Mouse (Mus musculus): Measurements from ENCODE around the gene Tmem130. TPM values are rescaled to one million over a fixed set of nuclear protein-coding genes. Genes with fewer than 3 reads are reported as not detected.
"Not testable (repeated sequence)": the region's sequence is repeated elsewhere in the genome, so short reads cannot be mapped to it uniquely, and the experiment has no call there.

The Tmem130 gene
- polyA plus RNA-seq, 1 experiment = 0.06 TPM

DNA sequence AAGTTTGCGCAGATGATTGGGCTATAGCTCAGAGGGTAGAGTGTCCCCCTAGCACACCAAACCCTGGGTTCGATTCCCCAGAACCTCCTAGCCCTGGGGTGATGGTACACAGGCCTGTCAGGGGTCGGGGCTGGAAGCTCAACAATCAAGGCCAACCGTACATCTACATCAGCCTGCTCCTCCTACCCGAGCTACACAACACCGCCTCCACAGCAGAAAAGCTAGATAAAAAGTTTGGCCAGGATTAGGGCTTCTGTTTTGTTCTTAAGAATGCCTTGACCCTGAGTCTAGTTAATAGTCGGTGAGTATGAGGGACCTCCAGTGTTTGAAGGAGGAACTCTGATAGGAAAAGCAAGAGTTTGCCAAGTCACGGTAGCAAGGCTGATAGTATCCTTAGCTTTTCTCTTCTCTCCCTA lies 7.5 kb upstream of the Tmem130 start:
- Histone ChIP-seq H3ac (ENCODE audit: control insufficient read depth, insufficient read length) (peak overlapping the region; percentile 84), H3K36me3 (ENCODE audit: control insufficient read depth, insufficient read depth) (peaks cover 8% of the 10 kb centered on the region)
- TF ChIP-seq USF1 (IDR thresholded peaks at IDR 0.05; ENCODE audit: low read depth) (no peak), POLR2AphosphoS2 (IDR thresholded peaks at IDR 0.05; ENCODE audit: insufficient read length, low read depth) (no peak), TCF3 (IDR thresholded peaks at IDR 0.05; ENCODE audit: insufficient read length, low read depth) (no peak), MYOD1 (IDR thresholded peaks at IDR 0.05; ENCODE audit: control insufficient read depth in 1 of 3, insufficient read length in 2 of 3, low read depth in 2 of 3) (no peak), MYOG (IDR thresholded peaks at IDR 0.05; ENCODE audit: control insufficient read depth in 1 of 3, insufficient read depth in 1 of 3, insufficient read length in 2 of 3, low read depth in 2 of 3) (no peak), REST (IDR thresholded peaks at IDR 0.05; ENCODE audit: insufficient read depth, insufficient read length) (no peak), MAX (IDR thresholded peaks at IDR 0.05; ENCODE audit: low read depth) (no peak)

DNA sequence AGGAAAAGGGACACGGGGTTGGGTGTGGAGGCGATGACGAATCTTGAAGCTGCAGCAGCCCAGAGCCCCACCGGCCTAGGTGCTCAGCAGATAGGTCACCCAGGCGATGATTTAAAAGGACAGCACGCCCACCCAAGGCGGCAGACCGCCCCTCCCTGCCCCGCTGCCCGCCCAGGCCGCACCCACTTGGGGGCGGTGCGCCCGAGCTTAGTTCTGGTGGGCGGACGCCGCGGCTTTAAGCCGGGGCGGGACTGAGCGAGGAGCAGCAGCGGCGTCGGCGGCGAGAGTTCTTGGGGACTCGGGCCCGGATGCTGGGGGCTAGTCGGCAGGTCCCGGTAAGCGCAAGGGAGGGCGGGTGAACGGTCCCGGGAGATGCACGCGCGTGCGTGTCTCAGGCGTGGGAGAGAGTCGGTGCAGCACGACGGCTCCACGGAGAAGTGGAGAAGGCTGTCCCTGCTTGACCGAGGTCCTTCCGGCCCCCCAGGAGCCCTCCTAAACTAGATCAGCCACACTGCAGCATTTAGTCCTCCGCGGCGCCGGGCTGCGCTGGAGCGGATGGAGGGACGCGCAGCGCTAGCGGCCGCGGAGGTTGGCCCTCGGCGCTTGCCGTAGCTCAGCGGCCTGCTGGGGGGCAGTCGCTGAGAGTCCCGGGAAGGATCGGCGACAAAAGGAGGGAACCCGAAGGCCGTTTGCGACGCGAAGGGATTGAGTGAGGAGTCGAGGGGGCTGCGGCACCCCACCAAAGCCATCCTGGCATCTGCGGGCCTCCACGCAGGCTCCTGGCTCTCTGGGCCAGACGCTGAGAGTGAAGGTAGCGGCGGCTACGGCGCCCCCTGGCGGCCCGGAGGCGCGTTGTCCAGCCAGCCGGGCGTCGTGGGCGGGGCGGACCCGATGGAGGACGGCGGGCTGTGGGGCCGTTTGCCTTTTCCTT lies 6.6 kb upstream of the Tmem130 start:
- TF ChIP-seq MYOD1 (IDR thresholded peaks at IDR 0.05; ENCODE audit: control insufficient read depth in 1 of 3, insufficient read length in 2 of 3, low read depth in 2 of 3) (no peak), E2F4 (IDR thresholded peaks at IDR 0.05; ENCODE audit: insufficient read depth) (no peak), CEBPB (IDR thresholded peaks at IDR 0.05; ENCODE audit: insufficient read depth, poor library complexity, severe bottlenecking) (no peak), SRF (IDR thresholded peaks at IDR 0.05; ENCODE audit: control insufficient read depth, insufficient read length, low read depth) (no peak), USF1 (IDR thresholded peaks at IDR 0.05; ENCODE audit: low read depth) (no peak), REST (IDR thresholded peaks at IDR 0.05; ENCODE audit: insufficient read depth, insufficient read length) (no peak), MAX (IDR thresholded peaks at IDR 0.05; ENCODE audit: low read depth) (no peak), MYOG (IDR thresholded peaks at IDR 0.05; ENCODE audit: control insufficient read depth in 1 of 3, insufficient read depth in 1 of 3, insufficient read length in 2 of 3, low read depth in 2 of 3) (peak in 1 of 3 experiments; percentile 23), POLR2AphosphoS2 (IDR thresholded peaks at IDR 0.05; ENCODE audit: insufficient read length, low read depth) (peak; percentile 72), TCF12 (IDR thresholded peaks at IDR 0.05; ENCODE audit: insufficient read depth, poor library complexity, severe bottlenecking) (no peak), TCF3 (IDR thresholded peaks at IDR 0.05; ENCODE audit: insufficient read length, low read depth) (no peak), POLR2A (IDR thresholded peaks at IDR 0.05; ENCODE audit: insufficient read length, low read depth) (peak; percentile 86)

More for the DNA sequence above, 7.5 kb upstream of the Tmem130 start:
- Histone ChIP-seq H3K4me3 (peak overlapping the region; percentile 95), H3K27me3 (ENCODE audit: control insufficient read depth, insufficient read depth, insufficient read length) (peaks cover 4% of the 10 kb centered on the region), H3K79me2 (ENCODE audit: control insufficient read depth, insufficient read depth) (peaks cover 35% of the 10 kb centered on the region), H3K4me2 (ENCODE audit: low read depth) (peak overlapping the region; percentile 82)

DNA sequence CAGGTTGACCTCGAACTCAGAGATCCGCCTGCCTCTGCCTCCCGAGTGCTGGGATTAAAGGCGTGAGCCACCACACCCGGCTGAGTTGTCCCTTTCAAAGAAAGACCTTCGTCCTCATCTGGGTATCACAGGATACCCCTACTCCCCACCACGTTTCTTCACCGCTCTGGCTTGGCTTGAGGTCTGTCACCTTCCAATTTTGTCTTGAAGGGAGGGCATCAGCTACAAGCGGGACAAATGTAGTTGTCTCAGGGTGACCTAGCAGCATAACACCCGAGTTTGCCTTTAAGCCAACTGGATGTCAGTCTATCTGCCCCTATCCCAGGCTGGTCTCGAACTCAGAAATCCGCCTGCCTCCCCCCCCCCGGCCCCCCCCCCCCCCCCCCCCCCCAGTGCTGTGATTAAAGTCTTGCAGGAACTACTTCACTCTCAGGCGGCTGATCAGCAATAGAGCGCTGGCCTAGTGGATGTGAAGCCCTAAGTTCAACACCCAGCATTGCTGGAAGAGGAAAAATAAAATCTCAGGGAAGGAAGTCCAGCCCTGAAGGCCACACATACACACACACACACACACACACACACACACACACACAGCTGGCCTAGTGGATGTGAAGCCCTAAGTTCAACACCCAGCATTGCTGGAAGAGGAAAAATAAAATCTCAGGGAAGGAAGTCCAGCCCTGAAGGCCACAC lies 5.6 kb upstream of the Tmem130 start, which contains the start of gene Trrap:
TSS of gene Trrap (plus strand) at position 627 of the 693 bp plus-strand sequence.
- Histone ChIP-seq H3K79me2 (ENCODE audit: control insufficient read depth, insufficient read depth) (peaks cover 27% of the 10 kb centered on the region), H3K4me2 (ENCODE audit: low read depth) (peak within 1 kb of the TSS; percentile 65)
- not testable (repeated sequence) for H3K36me3 ChIP-seq (ENCODE audit: control insufficient read depth, insufficient read depth)

More for the DNA sequence above, 6.6 kb upstream of the Tmem130 start:
- peak overlapping the region; percentile 82 for H3K4me2 ChIP-seq (ENCODE audit: low read depth)
- H3K79me2 ChIP-seq (ENCODE audit: control insufficient read depth, insufficient read depth) = peaks cover 34% of the 10 kb centered on the region
- H3ac ChIP-seq (ENCODE audit: control insufficient read depth, insufficient read length) = peak overlapping the region; percentile 84
- H3K27me3 ChIP-seq (ENCODE audit: control insufficient read depth, insufficient read depth, insufficient read length) = peaks cover 4% of the 10 kb centered on the region
- H3K36me3 ChIP-seq (ENCODE audit: control insufficient read depth, insufficient read depth) = peaks cover 8% of the 10 kb centered on the region
- peak overlapping the region; percentile 95 for H3K4me3 ChIP-seq

DNA sequence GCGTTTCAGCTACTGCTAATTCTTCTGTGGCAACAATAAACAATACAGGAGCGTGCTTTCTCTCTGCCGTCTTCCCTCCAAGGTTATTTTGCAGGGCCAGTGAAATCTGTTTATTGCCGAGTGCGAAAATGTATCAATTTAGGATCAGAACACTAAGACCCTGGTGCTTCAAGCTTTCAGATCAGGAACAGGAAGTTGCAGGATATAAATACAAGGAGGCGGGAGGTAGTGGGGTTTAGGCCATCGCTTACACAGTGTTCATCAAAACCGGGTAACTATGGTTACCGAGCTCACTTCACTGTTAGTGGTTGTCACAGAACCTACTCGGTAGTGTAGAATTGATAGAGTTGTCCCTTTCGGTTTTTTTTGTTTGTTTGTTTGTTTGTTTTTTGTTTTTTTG lies 5.0 kb upstream of the Tmem130 start:
- Histone ChIP-seq H3K79me2 (ENCODE audit: control insufficient read depth, insufficient read depth) (peaks cover 27% of the 10 kb centered on the region), H3ac (ENCODE audit: control insufficient read depth, insufficient read length) (no peak overlapping the region), H3K36me3 (ENCODE audit: control insufficient read depth, insufficient read depth) (peaks cover 8% of the 10 kb centered on the region), H3K27me3 (ENCODE audit: control insufficient read depth, insufficient read depth, insufficient read length) (peaks cover 17% of the 10 kb centered on the region), H3K4me3 (no peak overlapping the region), H3K4me2 (ENCODE audit: low read depth) (no peak overlapping the region)
- no peak for TF ChIP-seq USF1 (IDR thresholded peaks at IDR 0.05; ENCODE audit: low read depth)

More for the DNA sequence above, 5.6 kb upstream of the Tmem130 start, which contains the start of gene Trrap:
- Histone ChIP-seq H3K4me3 (peak within 1 kb of the TSS; percentile 95), H3ac (ENCODE audit: control insufficient read depth, insufficient read length) (peak within 1 kb of the TSS; percentile 84), H3K27me3 (ENCODE audit: control insufficient read depth, insufficient read depth, insufficient read length) (peaks cover 11% of the 10 kb centered on the region)

DNA sequence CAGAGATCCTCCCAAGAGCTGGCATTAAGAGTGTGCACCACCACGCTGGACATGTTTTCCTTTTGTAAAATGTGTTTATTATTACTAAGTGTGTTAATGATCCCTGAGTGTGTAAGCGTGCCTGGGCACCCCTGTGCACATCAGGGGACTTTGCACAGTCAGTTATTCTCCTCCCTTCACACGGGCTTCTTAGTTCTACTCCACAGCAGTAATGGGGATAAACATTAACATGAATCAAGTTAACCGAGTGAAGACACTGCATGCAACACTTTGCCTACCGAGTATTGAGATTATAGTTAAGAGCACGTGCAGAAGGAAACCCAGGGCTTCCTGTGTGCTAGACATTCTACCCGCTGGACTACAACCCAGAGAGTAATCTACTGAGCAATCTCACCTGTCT lies 4.4 kb upstream of the Tmem130 start:
- H3K36me3 ChIP-seq (ENCODE audit: control insufficient read depth, insufficient read depth) = peaks cover 4% of the 10 kb centered on the region
- H3K4me2 ChIP-seq (ENCODE audit: low read depth) = no peak overlapping the region
- peaks cover 22% of the 10 kb centered on the region for H3K79me2 ChIP-seq (ENCODE audit: control insufficient read depth, insufficient read depth)
- H3K4me3 ChIP-seq = no peak overlapping the region
- no peak for TF ChIP-seq USF1 (IDR thresholded peaks at IDR 0.05; ENCODE audit: low read depth)
- TF ChIP-seq TCF3 (IDR thresholded peaks at IDR 0.05; ENCODE audit: insufficient read length, low read depth) = no peak
- no peak for TF ChIP-seq REST (IDR thresholded peaks at IDR 0.05; ENCODE audit: insufficient read depth, insufficient read length)
- no peak for TF ChIP-seq CEBPB (IDR thresholded peaks at IDR 0.05; ENCODE audit: insufficient read depth, poor library complexity, severe bottlenecking)
- no peak for TF ChIP-seq POLR2AphosphoS2 (IDR thresholded peaks at IDR 0.05; ENCODE audit: insufficient read length, low read depth)
- TF ChIP-seq POLR2A (IDR thresholded peaks at IDR 0.05; ENCODE audit: insufficient read length, low read depth) = no peak
- TF ChIP-seq SRF (IDR thresholded peaks at IDR 0.05; ENCODE audit: control insufficient read depth, insufficient read length, low read depth) = no peak
- no peak for TF ChIP-seq MYOG (IDR thresholded peaks at IDR 0.05; ENCODE audit: control insufficient read depth in 1 of 3, insufficient read depth in 1 of 3, insufficient read length in 2 of 3, low read depth in 2 of 3)
- TF ChIP-seq TCF12 (IDR thresholded peaks at IDR 0.05; ENCODE audit: insufficient read depth, poor library complexity, severe bottlenecking) = no peak
- TF ChIP-seq E2F4 (IDR thresholded peaks at IDR 0.05; ENCODE audit: insufficient read depth) = no peak
- TF ChIP-seq MAX (IDR thresholded peaks at IDR 0.05; ENCODE audit: low read depth) = no peak
- no peak for TF ChIP-seq MYOD1 (IDR thresholded peaks at IDR 0.05; ENCODE audit: control insufficient read depth in 1 of 3, insufficient read length in 2 of 3, low read depth in 2 of 3)
- H3ac ChIP-seq (ENCODE audit: control insufficient read depth, insufficient read length) = no peak overlapping the region
- H3K27me3 ChIP-seq (ENCODE audit: control insufficient read depth, insufficient read depth, insufficient read length) = peaks cover 23% of the 10 kb centered on the region
